Mouse (Mus musculus) heart, embryonic 16.5 days (tissue): ENCODE results near the gene Enpp7. TPM values are rescaled to one million over a fixed set of nuclear protein-coding genes. Genes with fewer than 3 reads are reported as not detected.
A peak's percentile ranks its signal among the peaks of the same experiment; 100 is the strongest.

Experiments used
- ATAC-seq: fragments of 200-750 bp; cut with Nextera tagmentation; replicated peaks from 2 replicates; pipeline ENCODE4 v1.8.0; 2017; ENCODE audit warnings: moderate number of reproducible peaks; ENCODE audit not compliant: insufficient read depth, low FRiP score; ENCODE audit errors: extremely low read depth
- H3K27ac ChIP-seq: fragments of 300-500 bp; sonication (generic); 2 replicates; pipeline ENCODE4 v1.5.1; 2014; ENCODE audit warnings: mild to moderate bottlenecking, low read length, control low read depth, moderate library complexity
- H3K27me3 ChIP-seq: fragments of 300-500 bp; sonication (generic); 2 replicates; pipeline ENCODE4 v1.6.1; 2014; ENCODE audit warnings: low read length, mixed read lengths; ENCODE audit not compliant: control insufficient read depth, insufficient read depth
- H3K36me3 ChIP-seq: fragments of 300-500 bp; sonication (generic); 2 replicates; pipeline ENCODE4 v1.6.1; 2014; ENCODE audit not compliant: control insufficient read depth, insufficient read depth
- H3K4me1 ChIP-seq: fragments of 300-500 bp; sonication (generic); 2 replicates; pipeline ENCODE4 v1.6.1; 2014; ENCODE audit warnings: low read length, mixed read lengths; ENCODE audit not compliant: control insufficient read depth, insufficient read depth
- H3K4me2 ChIP-seq: fragments of 300-500 bp; sonication (generic); 2 replicates; pipeline ENCODE4 v1.6.1; 2014; ENCODE audit warnings: low read depth, mild to moderate bottlenecking, control low read depth, low read length
- H3K4me3 ChIP-seq: fragments of 300-500 bp; sonication (generic); 2 replicates; pipeline ENCODE4 v1.5.1; 2014; ENCODE audit warnings: mild to moderate bottlenecking, control low read depth, low read length
- H3K9ac ChIP-seq: fragments of 300-500 bp; sonication (generic); 2 replicates; pipeline ENCODE4 v1.6.1; 2014; ENCODE audit warnings: low read length, control low read depth
- H3K9me3 ChIP-seq: fragments of 300-500 bp; sonication (generic); replicated peaks from 2 replicates; pipeline ENCODE4 v1.6.1; 2016; ENCODE audit warnings: low read length; ENCODE audit not compliant: control insufficient read depth
- WGBS: fragments of 180-500 bp; shearing (Covaris S2); extraction: QIAGEN DNeasy Blood & Tissue Kit; methylation state at CpG from one replicate; pipeline ENCODE4 v1.1.7; 2014; 5-methylcytosine and 5-hydroxymethylcytosine counted together
- polyA plus RNA-seq: library from polyadenylated mRNA; unstranded; fragments of >200 nt; fragmentation: Nextera tagmentation; extraction: Ambion mirVana; gene quantifications from 2 replicates; pipeline ENCODE4 v1.2.1, GENCODE M21; 2015

The Enpp7 gene
- polyA plus RNA-seq, 1 experiment from 2014 or later: 0.12 TPM

GRCm38 (mm10) chr11:119035686-119036165, 47.7 kb downstream of the Enpp7 start:
- no peak overlapping the region for H3K9ac ChIP-seq
- H3K27ac ChIP-seq: no peak overlapping the region
- H3K4me1 ChIP-seq: peaks cover 27% of the 10 kb centered on the region
- H3K9me3 ChIP-seq: no peaks in the 10 kb centered on the region
- H3K36me3 ChIP-seq: peaks cover 7% of the 10 kb centered on the region
- H3K4me3 ChIP-seq: no peak overlapping the region
- H3K27me3 ChIP-seq: peaks cover 40% of the 10 kb centered on the region
- 7% methylated on average over 21 of the region's 21 CpGs for WGBS
- ATAC-seq: no peak
- H3K4me2 ChIP-seq: no peak overlapping the region

- Histone ChIP-seq H3K9ac (no peak overlapping the region), H3K4me2 (no peak overlapping the region), H3K4me1 (peaks cover 28% of the 10 kb centered on the region), H3K27ac (no peak overlapping the region), H3K27me3 (peaks cover 41% of the 10 kb centered on the region), H3K4me3 (no peak overlapping the region), H3K36me3 (peaks cover 7% of the 10 kb centered on the region), H3K9me3 (no peaks in the 10 kb centered on the region)
- no peak for ATAC-seq
- 6% methylated on average over 15 of the region's 15 CpGs for WGBS
Measured at GRCm38 (mm10) chr11:119036447-119036846, 48.5 kb downstream of the Enpp7 start.

DNA sequence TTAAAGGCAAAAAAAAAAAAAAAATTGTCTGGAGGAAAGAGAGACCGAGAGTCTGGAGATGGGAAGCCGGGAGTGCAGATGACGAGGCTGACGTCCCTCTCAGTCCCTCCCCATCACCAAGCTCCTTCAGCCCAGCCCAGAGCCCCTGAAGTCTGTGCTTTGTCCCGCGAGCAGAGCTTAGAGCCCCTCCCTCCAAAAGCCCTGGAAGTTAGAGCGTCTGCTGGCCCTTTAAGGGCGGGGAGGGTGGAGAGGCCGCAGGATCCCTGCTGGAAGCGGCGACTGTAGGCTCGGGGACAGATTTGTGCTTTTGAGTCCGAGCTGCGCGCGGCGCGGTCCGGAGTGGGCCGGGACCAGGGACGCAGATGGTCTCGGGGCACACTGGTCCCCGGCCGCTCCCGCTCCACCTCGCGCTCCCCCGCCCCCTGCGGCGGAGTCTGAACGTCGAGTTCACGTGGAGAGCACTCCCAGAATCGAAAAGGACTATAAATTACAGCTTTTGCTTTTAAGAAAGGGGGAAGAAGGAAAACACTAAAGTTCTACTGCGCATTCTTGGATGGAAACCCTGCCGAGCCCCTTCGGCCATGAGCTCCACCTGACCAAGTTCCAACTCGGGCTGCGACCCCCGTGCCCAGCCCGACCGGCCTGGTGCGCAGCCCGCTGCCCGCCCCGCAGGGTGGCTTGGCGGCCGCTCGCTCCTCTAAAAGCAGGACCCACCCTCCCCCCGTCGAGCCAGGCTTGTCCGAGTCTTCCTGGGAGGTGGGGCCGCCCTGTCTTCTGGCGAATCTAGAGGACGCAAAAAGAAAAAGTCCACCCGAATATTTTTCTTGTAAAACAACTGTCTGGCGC, 49.2 kb downstream of the Enpp7 start:
- Histone ChIP-seq H3K4me2 (peak overlapping the region; percentile 92), H3K4me1 (peaks cover 32% of the 10 kb centered on the region), H3K27me3 (peaks cover 48% of the 10 kb centered on the region), H3K4me3 (peak overlapping the region; percentile 63), H3K36me3 (peaks cover 7% of the 10 kb centered on the region), H3K9ac (peak overlapping the region; percentile 73), H3K27ac (no peak overlapping the region), H3K9me3 (no peaks in the 10 kb centered on the region)
- no peak for ATAC-seq
- WGBS: 5% methylated on average over 57 of the region's 57 CpGs

GRCm38 (mm10) chr11:119037780-119038401, 49.9 kb downstream of the Enpp7 start:
- Histone ChIP-seq H3K27ac (no peak overlapping the region), H3K9me3 (no peaks in the 10 kb centered on the region), H3K9ac (peak overlapping the region; percentile 73), H3K4me3 (peak overlapping the region; percentile 63), H3K4me2 (peak overlapping the region; percentile 92), H3K27me3 (peaks cover 51% of the 10 kb centered on the region), H3K36me3 (peaks cover 7% of the 10 kb centered on the region), H3K4me1 (peaks cover 35% of the 10 kb centered on the region)
- 41% methylated on average over 18 of the region's 18 CpGs for WGBS
- ATAC-seq: no peak

GRCm38 (mm10) chr11:119038744-119039484, 50.9 kb downstream of the Enpp7 start:
- Histone ChIP-seq H3K4me1 (peaks cover 35% of the 10 kb centered on the region), H3K9me3 (no peaks in the 10 kb centered on the region), H3K9ac (no peak overlapping the region), H3K36me3 (peaks cover 7% of the 10 kb centered on the region), H3K27ac (no peak overlapping the region), H3K4me2 (no peak overlapping the region), H3K4me3 (no peak overlapping the region), H3K27me3 (peaks cover 54% of the 10 kb centered on the region)
- WGBS: 73% methylated on average over 22 of the region's 22 CpGs
- ATAC-seq: no peak

DNA sequence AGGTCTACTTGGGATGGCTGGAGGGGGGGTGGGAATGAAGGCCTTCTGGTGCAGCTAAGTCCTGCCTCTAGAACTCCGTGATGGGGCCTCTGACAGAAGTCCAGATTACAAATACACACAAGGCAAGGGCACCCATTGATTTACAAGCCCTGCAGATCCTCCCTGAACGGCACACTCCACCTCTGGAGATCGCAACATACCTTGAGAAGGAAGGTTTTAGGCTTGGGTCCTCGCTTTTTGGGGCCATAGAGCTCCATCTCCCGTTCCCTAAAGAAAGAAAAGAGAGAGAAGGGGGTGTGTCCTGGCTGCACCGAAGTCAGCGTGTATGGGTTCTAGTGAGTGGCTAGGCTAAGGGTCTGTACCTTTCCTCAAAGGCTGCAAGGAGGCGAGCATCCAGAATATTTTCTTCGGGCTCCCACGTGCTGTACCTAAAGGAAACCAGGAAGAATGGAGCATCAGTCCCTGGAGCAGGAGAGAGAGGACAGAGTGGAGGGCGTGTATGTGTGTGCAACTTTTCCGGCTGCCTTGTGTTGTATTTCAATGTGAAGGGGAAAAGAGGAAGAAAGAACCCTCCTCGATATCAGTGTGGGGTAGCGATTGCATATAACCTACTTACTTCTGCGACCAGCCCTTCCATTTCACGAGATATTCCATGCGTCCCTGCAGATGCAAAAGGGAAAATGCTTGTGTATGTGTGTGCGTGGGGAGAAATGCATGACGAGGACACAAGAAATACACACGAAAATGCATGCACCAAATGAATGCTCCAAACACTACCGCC, 51.9 kb downstream of the Enpp7 start:
- H3K27me3 ChIP-seq: peaks cover 55% of the 10 kb centered on the region
- 20% methylated on average over 21 of the region's 21 CpGs for WGBS
- peak overlapping the region; percentile 82 for H3K4me3 ChIP-seq
- H3K4me1 ChIP-seq: peaks cover 34% of the 10 kb centered on the region
- peaks cover 7% of the 10 kb centered on the region for H3K36me3 ChIP-seq
- ATAC-seq: no peak
- no peaks in the 10 kb centered on the region for H3K9me3 ChIP-seq
- peak overlapping the region; percentile 92 for H3K9ac ChIP-seq
- no peak overlapping the region; the same call in 1 of the 2 replicates for H3K27ac ChIP-seq
- H3K4me2 ChIP-seq: peak overlapping the region; percentile 87

GRCm38 (mm10) chr11:119040600-119041324, 52.8 kb downstream of the Enpp7 start, which contains the start of gene Cbx8:
Cbx8 (minus strand) TSS chr11:119040969.
- peak; percentile 96 for ATAC-seq
- H3K27me3 ChIP-seq: peaks cover 55% of the 10 kb centered on the region
- under 1% methylated on average over 54 of the region's 63 CpGs for WGBS
- no peaks in the 10 kb centered on the region for H3K9me3 ChIP-seq
- peak within 1 kb of the TSS; percentile 92 for H3K9ac ChIP-seq
- peaks cover 7% of the 10 kb centered on the region for H3K36me3 ChIP-seq
- H3K4me1 ChIP-seq: peaks cover 36% of the 10 kb centered on the region
- H3K4me3 ChIP-seq: peak within 1 kb of the TSS; percentile 82
- H3K4me2 ChIP-seq: peak within 1 kb of the TSS; percentile 98
- peak within 1 kb of the TSS; percentile 90 for H3K27ac ChIP-seq

- H3K4me2 ChIP-seq: peak overlapping the region; percentile 98
- peaks cover 37% of the 10 kb centered on the region for H3K4me1 ChIP-seq
- H3K36me3 ChIP-seq: peaks cover 7% of the 10 kb centered on the region
- peak overlapping the region; percentile 82 for H3K4me3 ChIP-seq
- no peak overlapping the region for H3K27ac ChIP-seq
- under 1% methylated on average over 31 of the region's 31 CpGs for WGBS
- peak; percentile 20 for ATAC-seq
- no peaks in the 10 kb centered on the region for H3K9me3 ChIP-seq
- H3K27me3 ChIP-seq: peaks cover 56% of the 10 kb centered on the region
- peak overlapping the region; percentile 75 for H3K9ac ChIP-seq
Measured at GRCm38 (mm10) chr11:119041325-119041716, 53.3 kb downstream of the Enpp7 start.
